Mouse (Mus musculus): ENCODE results near the gene Cwf19l1.

Gene Cwf19l1

GRCm38 (mm10) chr19:44110356-44110755 lies 25.3 kb downstream of the Cwf19l1 start:
- peak; percentile 70 for DNase-seq

GRCm38 (mm10) chr19:44108996-44109395 lies 26.7 kb downstream of the Cwf19l1 start:
- DNase-seq, result peak; percentile 14

- peak; percentile 11 for DNase-seq
Measured at GRCm38 (mm10) chr19:44107661-44108521, 27.8 kb downstream of the Cwf19l1 start.

- DNase-seq, result peak; percentile 99
Measured at GRCm38 (mm10) chr19:44106831-44107660, 28.6 kb downstream of the Cwf19l1 start, which contains the start of gene Chuk. Chuk (minus strand) TSS chr19:44107480.

GRCm38 (mm10) chr19:44104393-44104792 lies 31.3 kb downstream of the Cwf19l1 start:
- DNase-seq, result no peak

GRCm38 (mm10) chr19:44103001-44103400 lies 32.7 kb downstream of the Cwf19l1 start:
- no peak for DNase-seq

GRCm38 (mm10) chr19:44100840-44101239 lies 34.8 kb downstream of the Cwf19l1 start:
- no peak for DNase-seq

- no peak for DNase-seq
Measured at GRCm38 (mm10) chr19:44086278-44086677, 49.4 kb downstream of the Cwf19l1 start.

- DNase-seq, result no peak
Measured at GRCm38 (mm10) chr19:44080920-44081319, 54.8 kb downstream of the Cwf19l1 start.

GRCm38 (mm10) chr19:44080023-44080422 lies 55.7 kb downstream of the Cwf19l1 start:
- no peak for DNase-seq

- no peak for DNase-seq
Measured at GRCm38 (mm10) chr19:44077024-44077423, 58.7 kb downstream of the Cwf19l1 start.

- no peak for DNase-seq
Measured at GRCm38 (mm10) chr19:44076457-44076856, 59.2 kb downstream of the Cwf19l1 start.

- no peak for DNase-seq
Measured at GRCm38 (mm10) chr19:44074986-44075385, 60.7 kb downstream of the Cwf19l1 start.

GRCm38 (mm10) chr19:44071166-44071565 lies 64.5 kb downstream of the Cwf19l1 start:
- no peak for DNase-seq

- no peak for DNase-seq
Measured at GRCm38 (mm10) chr19:44069914-44070232, 65.8 kb downstream of the Cwf19l1 start.

GRCm38 (mm10) chr19:44069121-44069913 lies 66.4 kb downstream of the Cwf19l1 start, which contains the start of gene Erlin1:
Erlin1 (minus strand) TSS chr19:44069785.
- DNase-seq, result peak; percentile 96

- DNase-seq, result no peak
Measured at GRCm38 (mm10) chr19:44068232-44068631, 67.4 kb downstream of the Cwf19l1 start.

GRCm38 (mm10) chr19:44067323-44068049 lies 68.2 kb downstream of the Cwf19l1 start:
- no peak for DNase-seq

- no peak for DNase-seq
Measured at GRCm38 (mm10) chr19:44064734-44065133, 70.9 kb downstream of the Cwf19l1 start.

GRCm38 (mm10) chr19:44063773-44064172 lies 71.9 kb downstream of the Cwf19l1 start:
- DNase-seq, result peak; percentile 34

GRCm38 (mm10) chr19:44060226-44060625 lies 75.5 kb downstream of the Cwf19l1 start:
- DNase-seq, result no peak
